Mouse (Mus musculus) erythroblast, embryonic 14.5 days (primary cell): ENCODE measurements around the gene Srsf12.

Source experiments
- GATA1 ChIP-seq: IDR thresholded peaks from 2 replicates; pipeline ENCODE4 v1.6.1; 2012; ENCODE audit warnings: low read length, inconsistent platforms, mixed read lengths
- TAL1 ChIP-seq: IDR thresholded peaks from 3 replicates; pipeline ENCODE4 v1.6.1; 2012; ENCODE audit warnings: low read length, inconsistent platforms, mixed read lengths

DNA sequence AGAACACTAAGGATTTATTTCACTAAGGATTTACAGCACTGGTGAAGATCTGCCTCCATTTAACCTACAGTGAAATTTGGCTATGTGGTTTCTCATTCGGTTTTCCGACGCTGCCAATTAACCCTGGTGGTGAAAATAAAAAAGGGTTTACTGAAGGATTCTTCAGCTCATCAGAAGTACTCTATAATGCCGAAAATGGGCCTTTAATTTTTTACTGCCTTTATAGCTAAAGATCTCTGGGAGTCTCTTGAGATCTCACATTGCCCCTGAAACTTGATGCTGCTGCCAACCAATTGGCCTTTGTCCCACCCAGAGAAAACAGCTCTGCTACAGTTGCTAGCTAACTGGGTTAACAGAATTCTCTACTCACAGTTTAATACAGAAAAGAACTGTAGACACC lies 40.1 kb downstream of the Srsf12 start:
- TF ChIP-seq GATA1 (no peak), TAL1 (no peak)
